In genomic region chr11:117685461-117685860, GRCm38 (mm10) we compare ENCODE assay signal across 10 mouse cellular contexts. TPM values are rescaled to one million over a fixed set of nuclear protein-coding genes. Genes with fewer than 3 reads are reported as not detected.
DNase-seq lines count a peak whose midpoint lies in the region; ATAC-seq and TF ChIP-seq lines count a peak whose summit lies in the region.
"Had no signal": no experiment of that assay in that cellular context is flagged by ENCODE, and none has a peak within 500 bp of the region (broad histone marks: within the 10 kb centered on the region; RNA-seq: fewer than 3 reads in every experiment).

No protein-coding gene starts in this region.

- POLR2A ChIA-PET in Patski (lab: Charles Lee) = interaction anchor here (1.0 to 1.1 kb wide), 3 partner anchors 10 to 26 kb away, joined by 3 to 9 read pairs (median 4); no protein-coding TSS in a partner anchor

- no peaks in the 10 kb centered on the region for H3K4me1 ChIP-seq in lung, embryonic 14.5 days (ENCODE audit: insufficient read depth)
- H3K4me1 ChIP-seq in intestine, postnatal 0 days (replicated peaks; ENCODE audit: control insufficient read depth, insufficient read depth, low read length) = 0 out of 2 replicates have a peak, but pooled peaks cover 11% of the 10 kb centered on the region
- H3K4me1 ChIP-seq in neural tube, embryonic 15.5 days = peaks cover 35% of the 10 kb centered on the region

- H3K27me3 ChIP-seq in lung, embryonic 14.5 days (ENCODE audit: insufficient read depth, low read length) = no peaks in the 10 kb centered on the region
- no peaks in the 10 kb centered on the region for H3K27me3 ChIP-seq in Patski
- no peaks in the 10 kb centered on the region for H3K27me3 ChIP-seq in intestine, postnatal 0 days (replicated peaks; ENCODE audit: control insufficient read depth, insufficient read depth, low read length)
- H3K27me3 ChIP-seq in neural tube, embryonic 15.5 days (replicated peaks) = no peaks in the 10 kb centered on the region
- H3K27me3 ChIP-seq: hindbrain, embryonic 13.5 days; lung, embryonic 15.5 days had no signal

- CTCF ChIA-PET in Patski (lab: Charles Lee) = interaction anchor here (0.9 to 2.0 kb wide), 4 partner anchors 10 to 24 kb away, joined by 3 to 6 read pairs (median 4); no protein-coding TSS in a partner anchor

- DNase-seq in lung, embryonic 14.5 days = peak; percentile 14
- DNase-seq in lung, postnatal 14 days = no peak
- peak; percentile 59 for DNase-seq in Patski (ENCODE audit: low read depth, low spot score)
- DNase-seq in thymus, postnatal 14 days = no peak
- no peak for DNase-seq in heart, adult 9 months (ENCODE audit: low spot score in 2 of 2)
- DNase-seq: cerebellum, adult 11 months had no signal

- H3K9ac ChIP-seq in lung, embryonic 14.5 days = no peak overlapping the region
- H3K9ac ChIP-seq in intestine, postnatal 0 days (ENCODE audit: low read depth, low read length) = no peak overlapping the region
- no peak overlapping the region for H3K9ac ChIP-seq in neural tube, embryonic 15.5 days (replicated peaks)
- H3K9ac ChIP-seq: hindbrain, embryonic 13.5 days; lung, embryonic 15.5 days had no signal

- no peak for TF ChIP-seq CTCF in lung, embryonic 14.5 days (IDR thresholded peaks at IDR 0.05; ENCODE audit: low read depth)
- TF ChIP-seq CTCF in Patski (IDR thresholded peaks at IDR 0.05) = no peak
- TF ChIP-seq CTCF in intestine, postnatal 0 days (IDR thresholded peaks at IDR 0.05; ENCODE audit: low read depth) = peak; percentile 28; the same call in 1 of the 2 replicates

- no peak overlapping the region for H3K27ac ChIP-seq in lung, embryonic 14.5 days (ENCODE audit: low read depth)
- H3K27ac ChIP-seq in intestine, postnatal 0 days (ENCODE audit: low read depth, low read length) = peak overlapping the region; percentile 82
- H3K27ac ChIP-seq in neural tube, embryonic 15.5 days (replicated peaks) = 0 out of 2 replicates have a peak overlapping the region, but pooled peaks have one; percentile 23
- H3K27ac ChIP-seq: lung, embryonic 15.5 days had no signal

- H3K36me3 ChIP-seq in lung, embryonic 14.5 days (ENCODE audit: insufficient read depth) = no peaks in the 10 kb centered on the region
- no peaks in the 10 kb centered on the region for H3K36me3 ChIP-seq in intestine, postnatal 0 days (ENCODE audit: control insufficient read depth, insufficient read depth)
- no peaks in the 10 kb centered on the region for H3K36me3 ChIP-seq in neural tube, embryonic 15.5 days
- H3K36me3 ChIP-seq: hindbrain, embryonic 13.5 days; lung, embryonic 15.5 days had no signal

- no peak overlapping the region for H3K4me3 ChIP-seq in lung, embryonic 14.5 days (ENCODE audit: low read depth, low read length)
- 0 out of 2 replicates have a peak overlapping the region, but pooled peaks have one; percentile 6 for H3K4me3 ChIP-seq in intestine, postnatal 0 days (ENCODE audit: low read depth, low read length)
- no peak overlapping the region for H3K4me3 ChIP-seq in neural tube, embryonic 15.5 days (replicated peaks)
- H3K4me3 ChIP-seq: hindbrain, embryonic 13.5 days; lung, embryonic 15.5 days had no signal

- whole genome bisulfite sequencing in lung, embryonic 14.5 days = 38% methylated on average over 3 of the region's 3 CpGs
- WGBS in intestine, postnatal 0 days = 15% methylated on average over 3 of the region's 3 CpGs
- WGBS in neural tube, embryonic 15.5 days = 43% methylated on average over 3 of the region's 3 CpGs

- in situ Hi-C loops in Patski (cut with MboI; ENCODE audit: low pct_unique_long_range_greater_than_20kb) = no loop called here

- ATAC-seq in lung, embryonic 14.5 days (ENCODE audit: insufficient read depth) = no peak
- peak; percentile 35 for ATAC-seq in Patski
- peak; percentile 94 for ATAC-seq in intestine, postnatal 0 days
- no peak for ATAC-seq in neural tube, embryonic 15.5 days (ENCODE audit: low FRiP score)

- H3K4me2 ChIP-seq in lung, embryonic 14.5 days = no peak overlapping the region
- H3K4me2 ChIP-seq in intestine, postnatal 0 days (replicated peaks; ENCODE audit: low read depth) = peak overlapping the region; percentile 59
- H3K4me2 ChIP-seq in neural tube, embryonic 15.5 days = no peak overlapping the region
- H3K4me2 ChIP-seq: hindbrain, embryonic 13.5 days had no signal

- no peaks in the 10 kb centered on the region for H3K9me3 ChIP-seq in lung, embryonic 14.5 days (ENCODE audit: low read depth, low read length)
- no peaks in the 10 kb centered on the region for H3K9me3 ChIP-seq in intestine, postnatal 0 days (ENCODE audit: control insufficient read depth)
- no peaks in the 10 kb centered on the region for H3K9me3 ChIP-seq in neural tube, embryonic 15.5 days (replicated peaks)
- H3K9me3 ChIP-seq: hindbrain, embryonic 13.5 days; lung, embryonic 15.5 days had no signal

RNA-seq across cellular contexts. Expression of gene Tnrc6c, which starts 31.4 kb away (rescaled TPM):
- polyA plus RNA-seq in lung, embryonic 14.5 days (2014; fragmentation: Nextera tagmentation; extraction: Ambion mirVana) = 10.9 and 11.6 TPM in 2 replicates
- polyA plus RNA-seq in Patski (2021) = 21.1 TPM
- polyA plus RNA-seq in intestine, postnatal 0 days (2015; fragmentation: Nextera tagmentation; extraction: Ambion mirVana) = 6.1 and 6.9 TPM in 2 replicates
- polyA plus RNA-seq in neural tube, embryonic 15.5 days (2015; fragmentation: Nextera tagmentation; extraction: Ambion mirVana) = 20.5 and 23.6 TPM in 2 replicates

Comparison
In these comparisons a context has a peak if more than half of its experiments do, and no peak if none do; other contexts are left out.
1. DNase-seq: peak in lung, embryonic 14.5 days (single experiment) and Patski (single experiment); none in lung, postnatal 14 days (single experiment), thymus, postnatal 14 days (single experiment) and heart, adult 9 months (0 of 2).
2. ATAC-seq: peak in Patski (single experiment) and intestine, postnatal 0 days (single experiment); none in lung, embryonic 14.5 days (single experiment) and neural tube, embryonic 15.5 days (single experiment).